Mouse (Mus musculus) sigmoid colon, adult 10 weeks (tissue): Measurements from ENCODE around the gene Folh1. TPM values are rescaled to one million over a fixed set of nuclear protein-coding genes. Genes with fewer than 3 reads are reported as not detected.

ENCODE experiments used
- polyA plus RNA-seq: library from polyadenylated mRNA; stranded (reverse); fragments of 350-450 nt; fragmentation: Illumina TruSeq; extraction: RNeasy Lipid Tissue Mini Kit (QIAGEN cat#74804); gene quantifications from one replicate; pipeline ENCODE4 v1.2.3, GENCODE M21; 2014; ENCODE audit warnings: low read depth, low replicate concordance

Folh1 gene
- 0.25 TPM for polyA plus RNA-seq

GRCm38 (mm10) chr7:86775617-86776325 is at the start of gene Folh1:
Folh1 (minus strand) TSS chr7:86775943.

GRCm38 (mm10) chr7:86794727-86795126 is 19.0 kb upstream of the Folh1 start, which contains the start of gene Vmn2r77:
Vmn2r77 (plus strand) TSS chr7:86795027.

GRCm38 (mm10) chr7:86688030-86688429 is 87.7 kb downstream of the Folh1 start, which contains the start of gene Olfr292:
Olfr292 (plus strand) TSS chr7:86688330.

Other genes with a start within 250 kb of the Folh1 start
- not detected for gene Olfr295, start 192.1 kb downstream of the Folh1 start, polyA plus RNA-seq
- gene Olfr294, start 159.3 kb downstream of the Folh1 start, polyA plus RNA-seq = not detected
- not detected for gene Olfr293, start 126.9 kb downstream of the Folh1 start, polyA plus RNA-seq
- gene Olfr292, start 87.6 kb downstream of the Folh1 start, polyA plus RNA-seq = not detected
- gene Vmn2r77, start 19.1 kb upstream of the Folh1 start, polyA plus RNA-seq = not detected
- gene Vmn2r78, start 139.2 kb upstream of the Folh1 start, polyA plus RNA-seq = not detected
- not detected for gene Vmn2r79, start 220.2 kb upstream of the Folh1 start, polyA plus RNA-seq